Mouse (Mus musculus) testis, postnatal 10 days (tissue): ENCODE measurements around the gene Ap1b1.

Source experiments
- DNase-seq: peaks from one replicate; pipeline ENCODE4 v3.0.0; 2021; ENCODE audit warnings: low spot score

The Ap1b1 gene

DNA sequence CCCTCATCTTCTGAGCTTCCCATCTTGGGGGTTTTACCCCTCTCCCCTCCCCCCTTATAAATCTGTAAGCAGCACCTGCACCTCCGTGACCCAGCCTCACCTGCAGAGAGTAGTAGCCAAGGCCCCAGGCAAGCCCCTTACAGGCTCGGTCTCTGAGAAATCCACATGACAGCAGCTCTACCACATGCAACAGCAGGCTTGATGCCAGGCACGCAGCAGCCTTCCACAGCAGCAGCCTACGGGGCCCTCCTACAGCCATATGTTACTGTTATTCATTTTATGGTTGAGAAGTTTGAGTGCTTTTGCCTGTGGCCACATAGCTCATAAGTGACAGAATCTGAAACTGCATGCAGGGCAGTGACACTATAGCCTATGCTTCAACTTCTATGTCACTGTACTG lies 48.8 kb downstream of the Ap1b1 start:
- no peak for DNase-seq

GRCm38 (mm10) chr11:5037146-5037854 lies 50.7 kb downstream of the Ap1b1 start:
- peak; percentile 76 for DNase-seq

DNA sequence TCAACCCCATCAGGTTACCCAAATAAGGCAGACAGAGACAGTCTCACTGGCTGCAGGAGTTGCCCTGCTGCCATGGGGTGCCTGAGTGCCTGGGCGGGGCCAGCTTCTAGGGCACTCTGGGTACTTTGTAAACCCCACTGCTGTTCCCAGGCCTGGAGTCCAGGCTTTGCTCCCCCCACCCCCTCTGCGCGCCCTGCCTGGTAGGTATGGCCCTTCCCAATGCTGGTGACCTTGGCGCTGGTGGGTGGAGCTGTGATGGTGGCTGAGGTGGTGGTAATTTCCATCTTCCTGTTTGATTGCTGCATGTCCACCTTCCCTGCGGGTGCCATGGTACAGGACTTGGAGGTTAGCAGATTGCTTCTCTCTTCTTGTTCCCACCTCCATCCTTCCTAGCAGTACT lies 54.0 kb downstream of the Ap1b1 start:
- DNase-seq = no peak

DNA sequence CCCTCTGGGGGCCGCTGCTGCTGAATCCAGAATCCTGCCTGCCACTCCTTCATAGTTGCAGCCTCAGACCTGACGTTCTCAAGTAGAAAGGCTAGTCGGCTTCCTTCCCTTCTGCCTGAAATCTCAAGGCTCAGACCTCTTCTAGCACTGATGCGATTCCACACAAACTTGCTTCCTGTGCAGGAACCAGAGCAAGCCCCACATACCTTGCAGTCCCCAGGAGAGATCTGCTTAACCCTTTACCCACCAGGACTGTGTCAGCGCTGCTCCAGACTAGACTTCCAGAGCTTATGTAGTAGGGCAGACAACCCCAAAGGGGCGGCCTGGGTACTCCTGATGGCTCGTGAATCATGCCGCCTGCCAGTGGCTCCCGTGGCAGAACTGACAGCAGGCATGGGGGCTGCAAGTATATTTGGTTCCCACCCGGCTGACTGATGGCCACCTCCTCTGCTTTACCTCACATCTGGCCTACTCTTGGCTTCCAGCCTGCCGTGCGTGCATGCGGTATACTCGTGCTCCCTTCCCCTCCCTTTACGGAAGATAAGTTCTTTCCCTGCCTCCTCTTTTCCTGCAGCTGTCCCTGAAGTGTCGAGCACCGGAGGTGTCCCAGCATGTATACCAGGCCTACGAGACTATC lies 54.6 kb downstream of the Ap1b1 start:
- no peak for DNase-seq

- DNase-seq = no peak
Measured at GRCm38 (mm10) chr11:5042645-5043381, 56.2 kb downstream of the Ap1b1 start.

DNA sequence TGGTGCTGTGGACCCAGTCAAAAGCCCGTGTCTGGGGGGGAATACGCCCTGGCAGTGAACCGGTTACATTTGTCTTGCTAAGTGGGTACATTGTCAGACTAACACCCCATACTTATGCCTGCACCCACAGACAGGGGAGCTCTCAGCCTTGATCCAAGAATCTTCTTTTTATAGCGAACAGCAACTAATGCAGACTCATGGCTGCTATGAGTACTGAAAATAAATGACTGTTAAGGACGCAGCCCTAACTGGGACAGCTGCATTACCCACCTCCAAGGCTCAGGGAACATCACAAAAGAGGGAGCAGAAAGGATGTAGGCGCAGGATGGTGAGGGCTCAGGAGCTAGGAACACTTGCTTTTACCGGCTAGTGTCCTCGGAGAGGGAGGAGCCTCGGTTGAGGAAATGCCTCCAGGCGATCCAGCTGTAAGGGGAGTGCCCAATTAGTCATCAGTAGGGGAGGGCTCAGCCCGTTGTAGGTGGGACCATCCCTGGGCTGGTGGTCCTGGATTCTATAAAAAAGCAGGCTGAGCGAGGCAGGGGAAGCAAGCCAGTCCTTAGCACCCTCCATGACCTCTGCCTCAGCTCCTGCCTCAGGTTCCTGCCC lies 59.8 kb downstream of the Ap1b1 start:
- no peak for DNase-seq

GRCm38 (mm10) chr11:5051629-5052028 lies 65.0 kb downstream of the Ap1b1 start:
- no peak for DNase-seq

- DNase-seq = no peak
Measured at GRCm38 (mm10) chr11:5052200-5052854, 65.7 kb downstream of the Ap1b1 start.

- no peak for DNase-seq
Measured at GRCm38 (mm10) chr11:5054151-5054550, 67.5 kb downstream of the Ap1b1 start.

DNA sequence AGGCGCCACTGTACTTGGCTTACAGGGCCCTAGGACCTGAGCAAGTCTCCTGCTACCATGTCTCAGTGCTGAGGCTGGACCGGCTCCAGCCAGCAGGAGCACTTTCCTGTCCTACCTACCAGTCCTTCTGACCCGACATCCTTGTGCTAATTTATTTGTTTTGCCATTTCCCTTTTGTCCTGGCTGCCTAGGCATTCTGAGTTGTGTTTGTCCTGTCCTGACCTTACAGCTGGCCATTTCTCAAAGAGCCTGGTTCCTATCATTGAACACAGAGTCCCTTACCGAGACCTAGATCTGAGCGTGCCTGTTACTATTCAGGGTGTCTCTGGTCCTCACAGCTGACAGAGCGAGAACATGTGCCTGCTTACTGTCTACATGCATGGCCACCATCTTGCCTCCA lies 68.2 kb downstream of the Ap1b1 start:
- no peak for DNase-seq

DNA sequence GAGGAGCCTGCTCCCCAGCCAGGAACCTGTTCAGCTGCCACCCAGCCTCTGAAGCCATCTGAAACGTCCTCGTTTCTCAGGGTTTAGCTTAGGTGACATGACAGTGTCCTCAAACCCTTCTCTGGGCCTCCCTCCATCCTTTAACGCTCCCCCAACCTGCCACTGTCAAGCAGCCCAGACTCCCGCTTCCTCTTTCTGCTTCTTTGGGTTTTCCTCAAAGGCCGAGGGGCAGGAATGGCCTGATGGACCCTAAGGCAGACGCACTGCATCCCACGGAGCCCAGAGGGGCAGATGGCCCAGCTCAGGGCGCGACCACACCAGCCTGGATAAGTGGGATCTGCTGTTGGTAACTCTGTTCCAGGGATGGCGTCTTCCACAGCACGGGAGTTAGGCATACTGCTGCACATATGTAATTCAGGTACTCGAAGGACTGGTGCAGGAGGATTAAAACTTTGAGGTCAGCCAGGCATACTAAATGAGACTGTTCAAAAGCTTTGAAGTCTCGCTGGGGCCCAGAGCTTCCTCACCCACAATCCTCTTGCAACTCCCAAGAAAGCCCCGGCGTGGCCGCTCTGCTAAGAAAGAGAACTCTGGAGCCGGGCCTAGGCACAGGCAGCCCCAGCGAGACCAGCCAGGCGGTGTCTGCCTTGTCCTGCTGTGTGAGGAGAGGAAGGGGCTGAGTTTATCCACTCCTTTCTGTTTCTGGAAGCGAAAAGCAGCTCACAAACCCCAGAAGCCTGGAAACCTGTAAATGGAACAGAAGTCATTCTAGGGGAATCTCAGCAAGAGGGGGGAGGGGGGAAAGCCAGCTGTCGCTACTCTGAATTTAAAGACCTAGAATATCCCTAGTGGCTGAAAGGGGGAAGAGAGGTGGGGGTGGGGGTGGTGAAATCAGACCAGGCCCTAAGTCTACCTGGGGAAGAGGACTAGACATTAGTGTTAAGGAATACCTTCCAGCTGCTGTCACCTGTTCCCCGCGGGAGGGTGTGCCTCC lies 69.6 kb downstream of the Ap1b1 start:
- DNase-seq = no peak

- DNase-seq = no peak
Measured at GRCm38 (mm10) chr11:5057064-5057463, 70.4 kb downstream of the Ap1b1 start.

DNA sequence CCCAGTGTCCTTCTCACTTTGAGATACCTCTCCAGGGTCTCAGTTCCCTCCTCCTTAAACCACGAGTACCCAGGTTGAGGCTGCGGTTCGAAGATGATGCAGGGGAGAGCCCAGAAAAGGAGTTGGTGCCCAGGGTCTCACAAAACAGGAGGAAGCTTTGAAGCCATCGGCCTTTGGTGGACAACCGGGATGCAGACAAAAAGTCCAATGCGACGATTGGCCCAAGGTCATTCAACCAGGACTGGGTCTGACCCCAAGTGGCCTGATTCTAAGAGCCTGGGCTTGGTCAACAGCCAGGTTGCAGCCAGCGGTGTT lies 70.9 kb downstream of the Ap1b1 start:
- DNase-seq = no peak

GRCm38 (mm10) chr11:5057856-5058641 lies 71.4 kb downstream of the Ap1b1 start, which contains the start of gene Rasl10a:
Gene Rasl10a (plus strand): TSS chr11:5058128.
- peak; percentile 76 for DNase-seq

GRCm38 (mm10) chr11:5058783-5059182 lies 72.2 kb downstream of the Ap1b1 start:
- no peak for DNase-seq

DNA sequence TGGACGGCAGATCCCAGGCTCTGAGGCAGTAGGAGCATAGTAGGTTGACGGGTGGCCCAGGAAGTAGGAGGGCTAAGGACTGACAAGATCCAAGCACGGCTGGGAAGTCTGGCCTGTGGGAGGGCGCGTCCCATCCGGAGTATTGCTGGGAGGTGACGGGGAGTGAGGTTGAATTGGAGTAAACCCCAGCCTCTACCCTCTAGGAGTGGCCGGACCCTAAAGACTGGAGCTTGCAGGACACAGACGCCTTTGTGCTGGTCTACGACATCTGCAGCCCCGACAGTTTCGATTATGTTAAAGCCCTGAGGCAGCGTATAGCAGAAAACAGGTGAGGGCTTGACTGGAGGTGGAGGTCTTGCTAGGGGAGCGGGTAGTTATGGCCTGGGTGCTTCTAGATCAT lies 72.6 kb downstream of the Ap1b1 start:
- DNase-seq = peak; percentile 59

DNA sequence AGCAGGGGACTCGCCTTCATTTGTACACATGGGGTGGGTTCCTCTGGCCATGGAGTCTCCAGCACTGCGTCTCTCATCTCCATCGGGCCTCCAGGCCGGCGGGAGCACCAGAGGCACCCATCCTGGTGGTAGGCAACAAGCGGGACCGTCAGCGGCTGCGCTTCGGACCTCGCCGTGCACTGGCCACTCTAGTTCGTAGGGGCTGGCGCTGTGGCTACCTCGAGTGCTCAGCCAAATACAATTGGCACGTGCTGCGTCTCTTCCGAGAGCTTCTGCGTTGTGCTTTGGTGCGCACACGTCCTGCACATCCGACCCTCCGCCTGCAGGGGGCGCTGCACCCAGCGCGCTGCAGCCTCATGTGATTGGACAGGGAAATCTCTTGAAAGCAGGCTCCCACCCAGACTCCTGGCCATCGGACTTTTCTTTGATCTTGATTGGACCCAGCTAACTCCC lies 73.1 kb downstream of the Ap1b1 start:
- peak; percentile 80 for DNase-seq

DNA sequence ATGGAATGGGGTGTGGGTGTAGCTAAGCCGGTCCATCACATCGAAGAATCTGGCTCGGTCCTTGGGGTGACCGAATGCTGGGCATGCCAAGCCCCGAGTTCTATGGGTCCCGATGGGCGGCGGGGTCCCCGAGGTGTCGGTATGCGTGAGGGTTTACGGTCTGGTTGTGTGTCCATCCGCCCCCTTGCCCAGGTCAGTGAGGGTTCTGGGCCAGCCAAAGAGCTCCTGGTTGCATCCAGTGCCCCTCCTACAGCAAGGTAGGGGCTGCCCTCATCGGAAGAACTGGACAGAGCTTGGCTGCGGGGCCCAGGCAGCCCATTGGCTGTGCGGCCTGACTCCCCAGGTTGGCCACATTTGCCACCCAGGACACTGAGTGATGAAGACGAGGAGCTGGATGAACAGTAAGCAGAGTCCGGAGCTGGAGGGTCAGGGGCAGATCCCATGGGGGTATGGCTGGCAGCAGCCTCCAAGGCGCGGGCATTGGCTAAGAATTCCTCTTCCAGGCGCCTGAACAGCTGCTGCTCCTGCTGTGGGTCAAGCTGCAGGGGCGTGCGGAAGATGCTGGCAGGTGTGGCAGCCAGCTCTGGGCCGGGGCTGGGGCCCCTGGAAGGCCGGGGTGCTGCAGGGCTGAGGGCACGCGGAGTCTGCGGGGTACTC lies 74.3 kb downstream of the Ap1b1 start:
- DNase-seq = peak; percentile 59

GRCm38 (mm10) chr11:5061413-5062139 lies 75.0 kb downstream of the Ap1b1 start:
- peak; percentile 98 for DNase-seq
